Comparison of ENCODE assay signal across 9 mouse cellular contexts in the genomic region with DNA sequence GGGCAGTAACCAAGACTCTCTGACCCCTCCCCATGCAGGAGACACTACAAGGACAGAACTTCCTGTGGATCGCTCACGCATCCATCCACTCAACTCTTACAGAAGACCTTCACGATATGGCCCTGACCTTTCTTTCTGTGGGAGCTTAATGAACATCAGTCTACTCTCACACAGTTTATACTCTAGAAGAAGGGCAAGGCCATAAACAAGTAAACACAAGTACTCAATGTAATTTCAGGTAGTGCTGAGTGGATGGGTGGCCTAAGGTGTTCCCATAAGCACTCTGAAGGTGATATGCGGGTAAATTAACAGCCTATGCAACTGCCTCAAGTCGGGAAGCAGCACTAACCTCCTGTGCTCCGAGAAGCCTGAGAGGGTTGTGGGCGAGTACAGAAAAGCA. TPM values are rescaled to one million over a fixed set of nuclear protein-coding genes. Genes with fewer than 3 reads are reported as not detected.
DNase-seq lines count a peak whose midpoint lies in the region; ATAC-seq and TF ChIP-seq lines count a peak whose summit lies in the region.
"Had no signal": no experiment of that assay in that cellular context is flagged by ENCODE, and none has a peak within 500 bp of the region (broad histone marks: within the 10 kb centered on the region; RNA-seq: fewer than 3 reads in every experiment).

No protein-coding gene starts in this region.

- TF ChIP-seq EP300 in liver, embryonic 14.5 days (IDR thresholded peaks at IDR 0.05; ENCODE audit: low read depth): no peak

- no peak for TF ChIP-seq CTCF in E14TG2a.4 (conservative IDR thresholded peaks at IDR 0.05; ENCODE audit: low read length)
- no peak for TF ChIP-seq CTCF in liver, embryonic 14.5 days (IDR thresholded peaks at IDR 0.05; ENCODE audit: low read depth)

- H3K4me2 ChIP-seq in heart, embryonic 11.5 days: peak overlapping the region; percentile 93
- peak overlapping the region; percentile 79 for H3K4me2 ChIP-seq in forebrain, embryonic 15.5 days (replicated peaks)
- peak overlapping the region; percentile 77 for H3K4me2 ChIP-seq in liver, embryonic 14.5 days (ENCODE audit: low read depth)

- peaks cover 14% of the 10 kb centered on the region for H3K4me1 ChIP-seq in heart, embryonic 11.5 days (ENCODE audit: control insufficient read depth, insufficient read depth, low read length)
- H3K4me1 ChIP-seq in E14TG2a.4 (replicated peaks; ENCODE audit: low read depth, low read length): peaks cover 26% of the 10 kb centered on the region
- peaks cover 21% of the 10 kb centered on the region for H3K4me1 ChIP-seq in forebrain, embryonic 15.5 days
- peaks cover 17 to 21% of the 10 kb centered on the region in 2 experiments for H3K4me1 ChIP-seq in liver, embryonic 14.5 days (replicated peaks; ENCODE audit: control insufficient read depth in 2 of 2, insufficient read depth in 2 of 2, low read length in 1 of 2)

- no peak for ATAC-seq in heart, embryonic 11.5 days (replicated peaks; ENCODE audit: insufficient number of reproducible peaks, low FRiP score, low TSS enrichment)
- ATAC-seq in forebrain, embryonic 15.5 days (replicated peaks): no peak
- no peak for ATAC-seq in liver, embryonic 14.5 days (ENCODE audit: insufficient read depth)

- DNase-seq in heart, adult 8-10 months (ENCODE audit: low spot score): no peak
- DNase-seq in liver, embryonic 14.5 days (ENCODE audit: low read depth in 3 of 3, low spot score in 3 of 3): no peak
- DNase-seq in spleen, postnatal 4 days (ENCODE audit: low spot score in 2 of 2): no peak
- DNase-seq in frontal cortex, postnatal 25 days (ENCODE audit: low spot score in 2 of 2): no peak
- DNase-seq in adrenal gland, postnatal 10 days: no peak
- DNase-seq: cerebellum, adult 8-10 months had no signal

- WGBS in heart, embryonic 11.5 days (ENCODE audit: insufficient replicate concordance): 71% methylated on average over 7 of the region's 7 CpGs
- WGBS in forebrain, embryonic 15.5 days: 81% methylated on average over 7 of the region's 7 CpGs
- 68% methylated on average over 7 of the region's 7 CpGs for WGBS in liver, embryonic 14.5 days (ENCODE audit: insufficient replicate concordance)

- H3K27ac ChIP-seq in heart, embryonic 11.5 days (ENCODE audit: low read depth, low read length): no peak overlapping the region
- no peak overlapping the region for H3K27ac ChIP-seq in forebrain, embryonic 15.5 days (replicated peaks)
- no peak overlapping the region for H3K27ac ChIP-seq in liver, embryonic 14.5 days

- H3K9me3 ChIP-seq in heart, embryonic 11.5 days (replicated peaks; ENCODE audit: control insufficient read depth, low read length): no peaks in the 10 kb centered on the region
- H3K9me3 ChIP-seq in E14TG2a.4 (ENCODE audit: low read length): no peaks in the 10 kb centered on the region
- H3K9me3 ChIP-seq in forebrain, embryonic 15.5 days: no peaks in the 10 kb centered on the region
- H3K9me3 ChIP-seq in liver, embryonic 14.5 days (ENCODE audit: control insufficient read depth, low read length): no peaks in the 10 kb centered on the region

- peak overlapping the region; percentile 86 for H3K4me3 ChIP-seq in heart, embryonic 11.5 days (ENCODE audit: low read depth, low read length)
- peak overlapping the region; percentile 94 for H3K4me3 ChIP-seq in E14TG2a.4 (replicated peaks; ENCODE audit: low read length)
- H3K4me3 ChIP-seq in forebrain, embryonic 15.5 days: peak overlapping the region; percentile 68
- H3K4me3 ChIP-seq in liver, embryonic 14.5 days (ENCODE audit: insufficient read depth in 1 of 2, low read depth in 2 of 2, low read length in 2 of 2): peak overlapping the region; percentile 74 to 87

- H3K27me3 ChIP-seq in heart, embryonic 11.5 days (ENCODE audit: control insufficient read depth, insufficient read depth, low read length): no peaks in the 10 kb centered on the region
- H3K27me3 ChIP-seq in E14TG2a.4 (ENCODE audit: insufficient read depth, low read length): no peaks in the 10 kb centered on the region
- H3K27me3 ChIP-seq in forebrain, embryonic 15.5 days: no peaks in the 10 kb centered on the region
- no peaks in the 10 kb centered on the region; the same call in 1 of the 2 replicates for H3K27me3 ChIP-seq in liver, embryonic 14.5 days (ENCODE audit: control insufficient read depth, insufficient read depth, low read length)

- peak overlapping the region; percentile 90 for H3K9ac ChIP-seq in heart, embryonic 11.5 days (ENCODE audit: low read depth, low read length)
- H3K9ac ChIP-seq in forebrain, embryonic 15.5 days (replicated peaks): no peak overlapping the region
- H3K9ac ChIP-seq in liver, embryonic 14.5 days (replicated peaks): peak overlapping the region; percentile 82

- 0 out of 2 replicates have a peak, but pooled peaks cover 4% of the 10 kb centered on the region for H3K36me3 ChIP-seq in heart, embryonic 11.5 days (ENCODE audit: control insufficient read depth, insufficient read depth, low read length)
- peaks cover 35% of the 10 kb centered on the region for H3K36me3 ChIP-seq in E14TG2a.4 (ENCODE audit: insufficient read depth, low read length)
- peaks cover 14% of the 10 kb centered on the region for H3K36me3 ChIP-seq in forebrain, embryonic 15.5 days
- peaks cover 8% of the 10 kb centered on the region for H3K36me3 ChIP-seq in liver, embryonic 14.5 days (replicated peaks; ENCODE audit: control insufficient read depth, insufficient read depth, low read depth)

RNA-seq across cellular contexts. Expression of gene Tgds, which starts 1.1 kb away (rescaled TPM):
- 35.9 and 37.8 TPM in 2 replicates for polyA plus RNA-seq in heart, embryonic 11.5 days (2014; fragmentation: Nextera tagmentation; extraction: Ambion mirVana)
- 10 to 100 TPM in 1 of 4 experiments, 1 to 10 TPM in 3; 7.8 to 10.5 (median 9.2) TPM for total RNA-seq in heart, adult 8-10 months (2022)
- 21.4 and 23.4 TPM in 2 replicates for polyA plus RNA-seq in forebrain, embryonic 15.5 days (2015; fragmentation: Nextera tagmentation; extraction: Ambion mirVana)
- 7.3 and 9.9 TPM in 2 replicates for polyA plus RNA-seq in liver, embryonic 14.5 days (2012; rRNA removed)
- 14.2 and 15.8 TPM in 2 replicates for polyA plus RNA-seq in liver, embryonic 14.5 days (2014; fragmentation: Nextera tagmentation; extraction: Ambion mirVana)
- total RNA-seq in adrenal gland, postnatal 10 days (2021): 10 to 100 TPM; 19.6 to 23.3 TPM

RNA-seq across cellular contexts. Expression of gene Gpr180, which starts 5.5 kb away (rescaled TPM):
- 37.5 and 44.1 TPM in 2 replicates for polyA plus RNA-seq in heart, embryonic 11.5 days (2014; fragmentation: Nextera tagmentation; extraction: Ambion mirVana)
- 10 to 100 TPM; 18.2 to 22.9 (median 21.9) TPM for total RNA-seq in heart, adult 8-10 months (2022)
- polyA plus RNA-seq in forebrain, embryonic 15.5 days (2015; fragmentation: Nextera tagmentation; extraction: Ambion mirVana): 29.0 and 29.1 TPM in 2 replicates
- 5.8 and 6.1 TPM in 2 replicates for polyA plus RNA-seq in liver, embryonic 14.5 days (2012; rRNA removed)
- polyA plus RNA-seq in liver, embryonic 14.5 days (2014; fragmentation: Nextera tagmentation; extraction: Ambion mirVana): 9.6 and 9.9 TPM in 2 replicates
- total RNA-seq in adrenal gland, postnatal 10 days (2021): 10 to 100 TPM; 26.6 to 27.0 TPM
